Mouse (Mus musculus) lung, adult 2 months (tissue): Measurements from ENCODE around the gene Kars.

Source experiments
- CTCF ChIP-seq: fragments of 200-500 bp; IDR thresholded peaks from 2 replicates; pipeline ENCODE4 v1.5.1; 2011; ENCODE audit warnings: mild to moderate bottlenecking, low read length, control low read depth; ENCODE audit not compliant: insufficient read depth
- POLR2A ChIP-seq: fragments of 200-500 bp; IDR thresholded peaks from 2 replicates; pipeline ENCODE4 v1.6.1; 2011; ENCODE audit warnings: low read depth, mild to moderate bottlenecking, control low read depth, low read length, borderline replicate concordance; ENCODE audit errors: extremely low read depth

- TF ChIP-seq CTCF (no peak), POLR2A (no peak)
Measured at GRCm38 (mm10) chr8:111963091-111963490, 48.0 kb downstream of the Kars start.
